Mouse (Mus musculus) megakaryocyte progenitor cell, adult 5-6 weeks (primary cell): ENCODE data around the gene Thap11. TPM values are rescaled to one million over a fixed set of nuclear protein-coding genes. Genes with fewer than 3 reads are reported as not detected.

ENCODE experiments used
- ATAC-seq: replicated peaks from 2 replicates; pipeline ENCODE4 v1.8.0; 2016; ENCODE audit warnings: mild to moderate bottlenecking, moderate TSS enrichment, inconsistent platforms; ENCODE audit not compliant: poor library complexity
- total RNA-seq, 2 experiments: library from RNA; stranded (forward) in 1 of 2; stranded (reverse) in 1 of 2; fragments of 157-497, 149-512 nt in 1 of 2; fragments of 200-1000 nt in 1 of 2; gene quantifications; 2 replicates each; pipeline versions ENCODE4 v1.2.3 to v1.2.4; 2015 to 2017

The Thap11 gene
- total RNA-seq, 2 experiments from 2014 or later, result 28.5 to 30.9 TPM

- ATAC-seq, result peak; percentile 79
These were observed 3.2 kb upstream of the Thap11 start for GRCm38 (mm10) chr8:105851651-105852143.

- no peak for ATAC-seq
These were observed 2.7 kb upstream of the Thap11 start for GRCm38 (mm10) chr8:105852146-105852729.

GRCm38 (mm10) chr8:105853178-105853577 is 1.8 kb upstream of the Thap11 start, which contains the start of gene Cenpt:
TSS of gene Cenpt (minus strand) at chr8:105853278.
- ATAC-seq, result no peak

GRCm38 (mm10) chr8:105854303-105854702 is 629 bp upstream of the Thap11 start:
- no peak for ATAC-seq

GRCm38 (mm10) chr8:105855248-105856167 is 576 bp downstream of the Thap11 start:
- ATAC-seq, result no peak

- no peak for ATAC-seq
These were observed 1.4 kb downstream of the Thap11 start for GRCm38 (mm10) chr8:105856168-105856835.

- peak; percentile 15 for ATAC-seq
These were observed 3.6 kb downstream of the Thap11 start for GRCm38 (mm10) chr8:105858495-105858894.

- peak; percentile 19 for ATAC-seq
These were observed 4.4 kb downstream of the Thap11 start for GRCm38 (mm10) chr8:105859314-105859713.

GRCm38 (mm10) chr8:105860143-105860981 is 5.4 kb downstream of the Thap11 start, which contains the start of gene Nutf2:
TSS of gene Nutf2 (plus strand) at chr8:105860580.
- peak; percentile 84 for ATAC-seq

- ATAC-seq, result no peak
These were observed 7.0 kb downstream of the Thap11 start for GRCm38 (mm10) chr8:105861951-105862350.

- ATAC-seq, result peak; percentile 12; the same call in 1 of the 2 replicates
These were observed 11.6 kb downstream of the Thap11 start for GRCm38 (mm10) chr8:105866364-105867029.

GRCm38 (mm10) chr8:105874301-105874700 is 19.4 kb downstream of the Thap11 start:
- ATAC-seq, result no peak

GRCm38 (mm10) chr8:105880754-105881520 is 26.0 kb downstream of the Thap11 start, which contains the start of gene Edc4:
TSS of gene Edc4 (plus strand) at chr8:105880881.
- peak; percentile 99 for ATAC-seq

- ATAC-seq, result no peak
These were observed 35.0 kb downstream of the Thap11 start for GRCm38 (mm10) chr8:105889756-105890465.

- ATAC-seq, result no peak
These were observed 35.9 kb downstream of the Thap11 start for GRCm38 (mm10) chr8:105890870-105891269.

- peak; percentile 45; the same call in 1 of the 2 replicates for ATAC-seq
These were observed 37.5 kb downstream of the Thap11 start for GRCm38 (mm10) chr8:105892432-105892831.

- ATAC-seq, result peak; percentile 83
These were observed 38.4 kb downstream of the Thap11 start, which contains the start of gene Nrn1l for GRCm38 (mm10) chr8:105893339-105893738. TSS of gene Nrn1l (plus strand) at chr8:105893567.
